Mouse (Mus musculus) testis, adult 2 months (tissue): ENCODE data around the gene Gm826.

Experiments
- CTCF ChIP-seq: fragments of 200-500 bp; IDR thresholded peaks from 2 replicates; pipeline ENCODE4 v1.5.1; 2012; ENCODE audit warnings: low read depth, mild to moderate bottlenecking, inconsistent platforms, low read length, moderate library complexity; ENCODE audit not compliant: control insufficient read depth, insufficient read depth, insufficient replicate concordance
- POLR2A ChIP-seq: fragments of 200-500 bp; IDR thresholded peaks from 2 replicates; pipeline ENCODE4 v1.6.1; 2012; ENCODE audit warnings: low read depth, mild to moderate bottlenecking, inconsistent platforms, low read length, moderate library complexity; ENCODE audit not compliant: control insufficient read depth

- TF ChIP-seq CTCF (no peak), POLR2A (no peak)
These were observed 30.2 kb upstream of the Gm826 start for GRCm38 (mm10) chr2:160364128-160364650.
